Mouse (Mus musculus): ENCODE results near the gene Eif4g1.
"Not testable (repeated sequence)": the region's sequence is repeated elsewhere in the genome, so short reads cannot be mapped to it uniquely, and the experiment has no call there.

Eif4g1 gene

GRCm38 (mm10) chr16:20668013-20668412 lies at the start of gene Eif4g1:
Gene Eif4g1 (plus strand): TSS chr16:20668313.
- DNase-seq (ENCODE audit: low spot score) = not testable (repeated sequence)

- peak; percentile 60 for DNase-seq (ENCODE audit: low spot score)
Measured at GRCm38 (mm10) chr16:20619541-20620398, 48.3 kb upstream of the Eif4g1 start.

- no peak for DNase-seq (ENCODE audit: low spot score)
Measured at GRCm38 (mm10) chr16:20620399-20620735, 47.7 kb upstream of the Eif4g1 start.

- no peak for DNase-seq (ENCODE audit: low spot score)
Measured at GRCm38 (mm10) chr16:20620751-20621190, 47.3 kb upstream of the Eif4g1 start.

GRCm38 (mm10) chr16:20621191-20621990 lies 46.7 kb upstream of the Eif4g1 start, which contains the start of gene Camk2n2:
Gene Camk2n2 (minus strand): TSS chr16:20621287.
- peak; percentile 72 for DNase-seq (ENCODE audit: low spot score)

GRCm38 (mm10) chr16:20621991-20622685 lies 46.0 kb upstream of the Eif4g1 start:
- no peak for DNase-seq (ENCODE audit: low spot score)

- no peak for DNase-seq (ENCODE audit: low spot score)
Measured at GRCm38 (mm10) chr16:20623211-20623610, 44.9 kb upstream of the Eif4g1 start.

GRCm38 (mm10) chr16:20628871-20629391 lies 39.2 kb upstream of the Eif4g1 start:
- no peak for DNase-seq (ENCODE audit: low spot score)

- DNase-seq (ENCODE audit: low spot score) = peak; percentile 53
Measured at GRCm38 (mm10) chr16:20629731-20630634, 38.1 kb upstream of the Eif4g1 start, which contains the start of gene Ece2. Gene Ece2 (plus strand): TSS chr16:20629828.

- no peak for DNase-seq (ENCODE audit: low spot score)
Measured at GRCm38 (mm10) chr16:20637410-20637809, 30.7 kb upstream of the Eif4g1 start.

GRCm38 (mm10) chr16:20638367-20638766 lies 29.7 kb upstream of the Eif4g1 start:
- no peak for DNase-seq (ENCODE audit: low spot score)

GRCm38 (mm10) chr16:20642161-20642560 lies 26.0 kb upstream of the Eif4g1 start:
- peak; percentile 83 for DNase-seq (ENCODE audit: low spot score)

GRCm38 (mm10) chr16:20643911-20644310 lies 24.2 kb upstream of the Eif4g1 start:
- DNase-seq (ENCODE audit: low spot score) = no peak

- peak; percentile 99 for DNase-seq (ENCODE audit: low spot score)
Measured at GRCm38 (mm10) chr16:20651076-20651946, 16.8 kb upstream of the Eif4g1 start, which contains the start of gene Psmd2. Gene Psmd2 (plus strand): TSS chr16:20651652.

- no peak for DNase-seq (ENCODE audit: low spot score)
Measured at GRCm38 (mm10) chr16:20651947-20652310, 16.2 kb upstream of the Eif4g1 start.

- no peak for DNase-seq (ENCODE audit: low spot score)
Measured at GRCm38 (mm10) chr16:20653315-20653714, 14.8 kb upstream of the Eif4g1 start.

- DNase-seq (ENCODE audit: low spot score) = no peak
Measured at GRCm38 (mm10) chr16:20657661-20658060, 10.5 kb upstream of the Eif4g1 start.

- DNase-seq (ENCODE audit: low spot score) = no peak
Measured at GRCm38 (mm10) chr16:20670291-20670690, 2.2 kb downstream of the Eif4g1 start.

GRCm38 (mm10) chr16:20671886-20672285 lies 3.8 kb downstream of the Eif4g1 start:
- DNase-seq (ENCODE audit: low spot score) = no peak

- peak; percentile 99 for DNase-seq (ENCODE audit: low spot score)
Measured at GRCm38 (mm10) chr16:20672500-20672902, 4.4 kb downstream of the Eif4g1 start.
